Mouse (Mus musculus) intestine, postnatal 0 days (tissue): ENCODE results near the gene Cdk19. TPM values are rescaled to one million over a fixed set of nuclear protein-coding genes. Genes with fewer than 3 reads are reported as not detected.
"Not testable (repeated sequence)": the region's sequence is repeated elsewhere in the genome, so short reads cannot be mapped to it uniquely, and the experiment has no call there.

Source experiments
- ATAC-seq: fragments of 200-750 bp; cut with Nextera tagmentation; 2 replicates; pipeline ENCODE4 v1.8.0; 2017; ENCODE audit warnings: mild to moderate bottlenecking, moderate TSS enrichment, moderate library complexity
- H3K27ac ChIP-seq: fragments of 300-500 bp; sonication (generic); 2 replicates; pipeline ENCODE4 v1.5.1; 2014; ENCODE audit warnings: mild to moderate bottlenecking, low read depth, low read length, moderate library complexity
- H3K27me3 ChIP-seq: fragments of 300-500 bp; sonication (generic); replicated peaks from 2 replicates; pipeline ENCODE4 v1.6.1; 2014; ENCODE audit warnings: low read length, mixed read lengths; ENCODE audit not compliant: control insufficient read depth, insufficient read depth
- H3K36me3 ChIP-seq: fragments of 300-500 bp; sonication (generic); 2 replicates; pipeline ENCODE4 v1.6.1; 2014; ENCODE audit warnings: mild to moderate bottlenecking, moderate library complexity; ENCODE audit not compliant: control insufficient read depth, insufficient read depth
- H3K4me1 ChIP-seq: fragments of 300-500 bp; sonication (generic); replicated peaks from 2 replicates; pipeline ENCODE4 v1.6.1; 2014; ENCODE audit warnings: antibody characterized with exemption, low read length, mixed read lengths; ENCODE audit not compliant: control insufficient read depth, insufficient read depth
- H3K4me2 ChIP-seq: fragments of 300-500 bp; sonication (generic); replicated peaks from 2 replicates; pipeline ENCODE4 v1.6.1; 2014; ENCODE audit warnings: low read depth, mild to moderate bottlenecking, moderate library complexity
- H3K4me3 ChIP-seq: fragments of 300-500 bp; sonication (generic); 2 replicates; pipeline ENCODE4 v1.5.1; 2014; ENCODE audit warnings: low read depth, low read length
- H3K9ac ChIP-seq: fragments of 300-500 bp; sonication (generic); 2 replicates; pipeline ENCODE4 v1.6.1; 2014; ENCODE audit warnings: mild to moderate bottlenecking, low read depth, low read length
- H3K9me3 ChIP-seq: fragments of 300-500 bp; sonication (generic); 2 replicates; pipeline ENCODE4 v1.6.1; 2016; ENCODE audit warnings: mixed run types; ENCODE audit not compliant: control insufficient read depth
- CTCF ChIP-seq: sonication (generic); IDR thresholded peaks from 2 replicates; pipeline ENCODE4 v1.5.1; 2016; ENCODE audit warnings: low read depth, mild to moderate bottlenecking, control low read depth, antibody characterized with exemption, moderate library complexity
- WGBS: fragments of 180-500 bp; shearing (Covaris S2); extraction: QIAGEN DNeasy Blood & Tissue Kit; methylation state at CpG from one replicate; pipeline ENCODE4 v1.1.7; 2014; 5-methylcytosine and 5-hydroxymethylcytosine counted together
- polyA plus RNA-seq: library from polyadenylated mRNA; unstranded; fragments of >200 nt; fragmentation: Nextera tagmentation; extraction: Ambion mirVana; gene quantifications from 2 replicates; pipeline ENCODE4 v1.2.1, GENCODE M21; 2015

Cdk19 gene
- polyA plus RNA-seq, 1 experiment from 2014 or later: 3.0 TPM

- peak; percentile 49 for ATAC-seq
- no peaks in the 10 kb centered on the region for H3K4me1 ChIP-seq
- H3K36me3 ChIP-seq: no peaks in the 10 kb centered on the region
- no peaks in the 10 kb centered on the region for H3K27me3 ChIP-seq
- 54% methylated on average over 8 of the region's 8 CpGs for WGBS
- TF ChIP-seq CTCF: no peak
- no peak overlapping the region for H3K4me2 ChIP-seq
- H3K9me3 ChIP-seq: no peaks in the 10 kb centered on the region
- no peak overlapping the region for H3K4me3 ChIP-seq
- H3K9ac ChIP-seq: no peak overlapping the region
- H3K27ac ChIP-seq: no peak overlapping the region
Observed at GRCm38 (mm10) chr10:40511221-40511677, 171.9 kb downstream of the Cdk19 start.

- TF ChIP-seq CTCF: no peak
- ATAC-seq: no peak
- Histone ChIP-seq H3K27me3 (no peaks in the 10 kb centered on the region), H3K9me3 (no peaks in the 10 kb centered on the region), H3K36me3 (no peaks in the 10 kb centered on the region), H3K9ac (no peak overlapping the region), H3K4me2 (no peak overlapping the region), H3K4me3 (no peak overlapping the region), H3K4me1 (no peaks in the 10 kb centered on the region), H3K27ac (no peak overlapping the region)
- WGBS: 68% methylated on average over 6 of the region's 6 CpGs
Observed at GRCm38 (mm10) chr10:40512185-40512584, 172.8 kb downstream of the Cdk19 start.

GRCm38 (mm10) chr10:40512996-40513395 lies 173.6 kb downstream of the Cdk19 start:
- not testable (repeated sequence) for H3K27ac ChIP-seq, H3K4me1 ChIP-seq, ATAC-seq, H3K4me3 ChIP-seq, H3K9ac ChIP-seq, H3K9me3 ChIP-seq, H3K36me3 ChIP-seq, H3K4me2 ChIP-seq, H3K27me3 ChIP-seq
- WGBS: 96% methylated on average over 7 of the region's 7 CpGs

- H3K9me3 ChIP-seq: no peaks in the 10 kb centered on the region
- WGBS: 76% methylated on average over 5 of the region's 5 CpGs
- no peak overlapping the region for H3K27ac ChIP-seq
Observed at GRCm38 (mm10) chr10:40515225-40515681, 175.9 kb downstream of the Cdk19 start.

GRCm38 (mm10) chr10:40516421-40516820 lies 177.1 kb downstream of the Cdk19 start:
- H3K9ac ChIP-seq: no peak overlapping the region
- no peaks in the 10 kb centered on the region for H3K4me1 ChIP-seq
- no peaks in the 10 kb centered on the region for H3K36me3 ChIP-seq
- ATAC-seq: no peak
- H3K9me3 ChIP-seq: no peaks in the 10 kb centered on the region
- H3K4me3 ChIP-seq: no peak overlapping the region
- TF ChIP-seq CTCF: no peak
- no peaks in the 10 kb centered on the region for H3K27me3 ChIP-seq
- H3K4me2 ChIP-seq: no peak overlapping the region
- 31% methylated on average over 4 of the region's 4 CpGs for WGBS
- no peak overlapping the region for H3K27ac ChIP-seq

More at GRCm38 (mm10) chr10:40515225-40515681, 175.9 kb downstream of the Cdk19 start:
- no peak overlapping the region for H3K4me3 ChIP-seq
- no peak for TF ChIP-seq CTCF
- no peaks in the 10 kb centered on the region for H3K27me3 ChIP-seq
- H3K36me3 ChIP-seq: no peaks in the 10 kb centered on the region
- H3K9ac ChIP-seq: no peak overlapping the region
- ATAC-seq: no peak
- no peak overlapping the region for H3K4me2 ChIP-seq
- H3K4me1 ChIP-seq: no peaks in the 10 kb centered on the region

GRCm38 (mm10) chr10:40519586-40519985 lies 180.2 kb downstream of the Cdk19 start:
- Histone ChIP-seq H3K27ac (no peak overlapping the region), H3K4me3 (no peak overlapping the region), H3K4me1 (no peaks in the 10 kb centered on the region), H3K4me2 (no peak overlapping the region), H3K9me3 (no peaks in the 10 kb centered on the region), H3K9ac (no peak overlapping the region), H3K36me3 (no peaks in the 10 kb centered on the region), H3K27me3 (no peaks in the 10 kb centered on the region)
- TF ChIP-seq CTCF: no peak
- 79% methylated on average over 4 of the region's 4 CpGs for WGBS
- no peak for ATAC-seq

GRCm38 (mm10) chr10:40521579-40521978 lies 182.2 kb downstream of the Cdk19 start:
- no peak overlapping the region for H3K9ac ChIP-seq
- WGBS: 46% methylated on average over 12 of the region's 12 CpGs
- no peak for TF ChIP-seq CTCF
- no peaks in the 10 kb centered on the region for H3K9me3 ChIP-seq
- H3K4me3 ChIP-seq: no peak overlapping the region
- H3K27me3 ChIP-seq: no peaks in the 10 kb centered on the region
- no peak overlapping the region for H3K4me2 ChIP-seq
- no peaks in the 10 kb centered on the region for H3K36me3 ChIP-seq
- ATAC-seq: no peak
- no peaks in the 10 kb centered on the region for H3K4me1 ChIP-seq
- no peak overlapping the region for H3K27ac ChIP-seq
